Mouse (Mus musculus) inflammation-experienced regulatory T-cells, adult 16 weeks (primary cell): Measurements from ENCODE around the gene Tspear. TPM values are rescaled to one million over a fixed set of nuclear protein-coding genes. Genes with fewer than 3 reads are reported as not detected.

Experiments
- polyA plus RNA-seq: library from polyadenylated mRNA; unstranded; fragments of 100-300 nt; shearing (Covaris generic); gene quantifications from one replicate; pipeline ENCODE4 v1.2.1, GENCODE M21; 2017

The Tspear gene
- polyA plus RNA-seq, result 0.69 TPM

DNA sequence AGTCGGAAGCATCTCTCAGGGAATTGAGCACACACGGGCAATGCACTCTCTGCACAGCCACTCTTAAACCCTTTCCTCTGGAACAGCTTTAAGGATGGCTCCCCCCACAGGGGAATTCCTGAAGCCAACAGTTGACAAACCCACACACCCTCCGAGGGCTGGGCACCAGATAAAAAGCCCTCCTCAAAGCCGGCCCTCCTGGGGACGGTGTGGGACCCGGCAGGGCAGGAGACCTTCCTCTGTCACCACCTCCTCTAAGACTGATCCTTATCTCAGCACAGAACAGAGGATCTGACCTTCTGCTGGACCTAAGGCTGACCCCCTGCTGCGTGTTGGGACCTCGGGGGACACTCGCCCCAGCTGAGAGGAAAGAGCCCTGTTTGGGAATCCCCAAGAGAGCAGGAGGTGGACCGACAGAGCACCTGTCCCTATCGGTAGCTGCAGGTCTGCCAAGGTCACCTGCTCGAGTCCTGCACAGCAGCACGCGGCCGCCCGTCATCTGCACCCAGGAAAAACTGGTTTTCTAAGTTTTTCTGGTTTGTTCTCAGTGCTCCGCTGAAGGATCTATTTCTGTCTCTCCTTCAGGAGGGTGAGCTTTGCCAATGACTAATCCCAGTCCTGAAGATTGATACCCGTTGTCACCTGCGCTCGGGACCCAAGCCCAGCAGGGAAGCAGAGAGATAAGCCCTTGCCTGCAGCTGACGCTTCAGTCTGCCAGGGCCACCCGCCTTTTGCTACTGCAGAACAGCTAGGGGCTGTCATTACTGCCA, at the start of gene Tspear:
Gene Tspear, plus strand, starts transcription at position 675 of the 770 bp plus-strand sequence.

DNA sequence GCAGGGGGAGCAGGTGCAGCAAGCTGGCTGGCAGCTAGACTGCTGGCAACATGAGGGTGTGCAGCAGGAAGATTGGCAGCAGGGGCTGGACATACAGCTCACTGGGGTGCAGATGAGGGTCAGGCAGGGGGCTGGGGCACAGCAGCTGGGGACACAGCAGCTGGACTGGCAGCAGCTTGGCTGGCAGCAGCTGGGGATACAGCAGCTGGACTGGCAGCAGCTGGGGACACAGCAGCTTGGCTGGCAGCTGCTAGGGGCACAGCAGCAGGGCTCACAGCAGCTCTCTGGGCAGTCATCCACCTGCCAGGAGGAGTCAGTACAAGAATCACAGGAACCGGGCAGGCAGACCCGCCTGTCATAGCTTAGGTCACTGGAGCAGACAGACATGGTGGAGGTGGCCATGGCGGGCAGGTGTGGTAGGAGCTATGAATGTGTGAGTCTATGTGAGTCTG, 4.0 kb downstream of the Tspear start, which contains the start of gene Gm19402:
Gene Gm19402, minus strand, starts transcription at position 402 of the 452 bp plus-strand sequence.

DNA sequence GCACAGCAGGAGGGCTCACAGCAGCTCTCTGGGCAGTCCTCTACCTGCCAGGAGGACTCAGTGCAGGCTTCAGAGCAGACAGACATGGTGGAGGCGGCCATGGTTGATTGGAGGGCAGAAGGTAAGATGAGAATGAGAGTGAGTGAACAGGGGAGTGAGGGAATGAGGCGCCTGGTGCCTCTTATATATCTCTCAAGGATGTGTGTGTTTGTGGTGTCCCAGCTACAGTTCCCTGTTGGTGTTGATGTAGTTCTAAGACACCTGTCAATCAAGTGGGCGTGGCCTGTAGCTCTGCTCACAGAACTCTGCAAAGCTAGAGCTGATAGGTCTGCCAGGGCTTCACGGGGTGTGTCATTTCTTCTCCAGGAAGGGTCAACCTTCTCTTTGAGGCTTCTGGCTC, 10.8 kb downstream of the Tspear start, which contains the start of gene Gm9508:
Gene Gm9508, minus strand, starts transcription at position 101 of the 400 bp plus-strand sequence.

DNA sequence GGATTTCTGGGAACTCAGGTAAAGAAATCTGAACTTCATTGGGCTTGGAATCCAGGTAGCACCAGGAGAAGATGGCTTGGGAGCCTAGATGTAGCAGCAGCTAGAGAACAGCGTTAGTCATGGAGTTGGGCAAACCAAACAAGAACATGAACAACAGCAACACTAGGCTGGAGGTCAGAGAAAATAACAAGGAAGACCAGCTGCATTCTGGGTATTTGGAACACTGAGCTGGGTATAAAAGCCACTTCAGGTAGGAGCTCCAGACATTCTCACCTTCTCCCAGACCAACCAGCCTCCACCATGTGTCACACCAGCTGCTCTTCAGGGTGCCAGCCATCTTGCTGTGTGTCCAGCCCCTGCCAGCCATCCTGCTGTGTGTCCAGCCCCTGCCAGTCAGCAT, 20.0 kb downstream of the Tspear start, which contains the start of gene Gm10272:
Gene Gm10272, plus strand, starts transcription at position 301 of the 400 bp plus-strand sequence.

DNA sequence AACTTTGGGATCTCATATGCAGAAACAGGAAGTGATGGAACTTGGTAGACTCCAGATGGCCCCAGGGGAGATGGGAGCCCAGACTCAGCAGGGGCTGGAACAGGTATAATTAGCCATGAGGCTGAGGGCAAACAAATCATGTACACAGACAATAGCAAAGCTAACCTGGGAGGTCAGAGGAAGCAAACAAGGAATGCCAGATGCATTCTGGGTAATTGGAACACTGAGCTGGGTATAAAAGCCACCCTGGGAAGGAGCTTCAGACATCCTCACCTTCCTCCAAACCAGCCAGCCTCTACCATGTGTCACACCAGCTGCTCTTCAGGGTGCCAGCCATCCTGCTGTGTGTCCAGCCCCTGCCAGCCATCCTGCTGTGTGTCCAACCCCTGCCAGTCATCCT, 24.8 kb downstream of the Tspear start, which contains the start of gene Gm10024:
Gene Gm10024, plus strand, starts transcription at position 301 of the 400 bp plus-strand sequence.

DNA sequence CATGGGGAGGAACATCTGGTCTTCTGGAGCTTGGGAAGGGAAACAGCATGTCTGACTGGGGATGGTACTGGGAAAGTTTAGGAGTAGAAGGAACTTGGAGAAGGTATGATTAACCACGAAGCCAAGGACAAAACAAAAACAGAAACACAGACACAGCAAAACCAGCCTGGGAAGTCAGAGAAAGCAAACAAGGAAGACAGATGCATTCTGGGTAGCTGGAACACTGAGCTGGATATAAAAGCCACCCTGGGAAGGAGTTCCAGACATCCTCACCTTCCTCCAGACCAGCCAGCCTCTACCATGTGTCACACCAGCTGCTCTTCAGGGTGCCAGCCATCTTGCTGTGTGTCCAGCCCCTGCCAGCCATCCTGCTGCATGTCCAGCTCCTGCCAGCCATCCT, 29.1 kb downstream of the Tspear start, which contains the start of gene Gm10142:
Gene Gm10142, plus strand, starts transcription at position 301 of the 400 bp plus-strand sequence.

DNA sequence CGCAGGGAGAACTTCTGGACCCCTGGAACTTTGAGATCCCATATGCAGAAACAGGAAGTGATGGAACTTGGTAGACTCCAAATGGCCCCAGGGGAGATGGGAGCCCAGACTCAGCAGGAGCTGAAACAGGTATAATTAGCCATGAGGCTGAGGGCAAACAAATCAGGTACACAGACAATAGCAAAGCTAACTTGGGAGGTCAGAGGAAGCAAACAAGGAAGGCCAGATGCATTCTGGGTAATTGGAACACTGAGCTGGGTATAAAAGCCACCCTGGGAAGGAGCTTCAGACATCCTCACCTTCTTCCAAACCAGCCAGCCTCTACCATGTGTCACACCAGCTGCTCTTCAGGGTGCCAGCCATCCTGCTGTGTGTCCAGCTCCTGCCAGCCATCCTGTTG, 33.9 kb downstream of the Tspear start, which contains the start of gene Krtap12-1:
Gene Krtap12-1, plus strand, starts transcription at position 301 of the 400 bp plus-strand sequence.

DNA sequence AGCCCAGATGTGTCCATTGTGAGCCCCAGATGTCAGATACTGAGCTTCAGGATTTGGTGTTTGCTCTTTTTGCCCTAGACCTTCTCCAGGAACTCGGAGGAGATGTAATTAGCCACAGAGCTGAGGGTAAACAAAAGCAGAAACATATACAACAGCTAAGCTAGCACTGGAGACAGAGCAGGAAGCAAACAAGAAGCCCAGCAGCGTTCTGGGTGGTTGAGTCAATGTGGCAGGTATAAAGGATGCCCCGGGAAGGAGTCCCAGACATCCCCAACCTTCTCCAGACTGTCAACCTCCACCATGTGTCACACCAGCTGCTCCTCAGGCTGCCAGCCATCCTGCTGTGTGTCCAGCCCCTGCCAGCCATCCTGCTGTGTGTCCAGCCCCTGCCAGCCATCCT, 39.8 kb downstream of the Tspear start, which contains the start of gene Gm10100:
Gene Gm10100, plus strand, starts transcription at position 301 of the 400 bp plus-strand sequence.

DNA sequence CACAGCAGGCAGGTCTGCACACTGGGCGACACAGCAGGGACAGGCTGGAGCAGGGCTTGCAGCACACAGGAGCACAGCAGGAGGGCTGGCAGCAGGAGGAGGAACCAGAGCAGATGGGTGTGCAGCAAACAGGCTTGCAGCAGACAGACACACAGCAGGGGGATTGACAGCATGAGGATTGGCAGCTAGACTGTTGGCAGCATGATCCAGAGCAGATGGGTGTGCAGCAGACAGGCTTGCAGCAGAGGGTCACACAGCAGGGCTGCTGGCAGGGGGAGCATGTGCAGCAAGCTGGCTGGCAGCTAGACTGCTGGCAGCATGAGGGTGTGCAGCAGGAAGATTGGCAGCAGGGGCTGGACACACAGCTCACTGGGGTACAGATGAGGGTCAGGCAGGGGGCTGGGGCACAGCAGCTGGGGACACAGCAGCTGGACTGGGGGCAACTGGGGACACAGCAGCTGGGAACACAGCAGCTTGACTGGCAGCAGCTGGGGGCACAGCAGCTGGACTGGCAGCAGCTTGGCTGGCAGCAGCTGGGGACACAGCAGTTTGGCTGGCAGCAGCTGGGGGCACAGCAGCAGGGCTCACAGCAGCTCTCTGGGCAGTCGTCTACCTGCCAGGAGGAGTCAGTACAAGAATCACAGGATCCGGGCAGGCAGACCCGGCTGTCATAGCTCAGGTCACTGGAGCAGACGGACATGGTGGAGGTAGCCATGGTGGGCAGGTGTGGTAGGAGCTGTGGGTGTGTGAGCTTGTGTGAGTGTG, 55.7 kb downstream of the Tspear start, which contains the start of gene Gm18596:
Gene Gm18596, minus strand, starts transcription at position 715 of the 765 bp plus-strand sequence.

DNA sequence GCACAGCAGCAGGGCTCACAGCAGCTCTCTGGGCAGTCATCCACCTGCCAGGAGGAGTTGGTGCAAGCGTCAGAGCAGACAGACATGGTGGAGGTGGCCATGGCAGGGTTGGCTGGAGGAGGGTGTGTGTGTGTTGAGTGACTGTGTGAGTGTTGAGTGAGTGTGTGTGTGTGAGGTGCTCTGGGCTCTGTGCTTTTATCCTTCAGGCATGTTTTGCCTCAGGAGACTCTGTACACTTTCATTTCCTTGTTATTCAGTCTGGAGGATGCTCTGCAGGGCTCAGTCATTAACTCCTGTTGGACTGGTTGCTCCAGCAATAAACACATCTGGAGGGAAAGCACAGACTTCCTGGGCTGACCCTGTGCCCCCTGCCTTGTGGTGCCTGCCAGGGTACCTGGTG, 64.9 kb downstream of the Tspear start, which contains the start of gene Gm9736:
Gene Gm9736, minus strand, starts transcription at position 101 of the 400 bp plus-strand sequence.

DNA sequence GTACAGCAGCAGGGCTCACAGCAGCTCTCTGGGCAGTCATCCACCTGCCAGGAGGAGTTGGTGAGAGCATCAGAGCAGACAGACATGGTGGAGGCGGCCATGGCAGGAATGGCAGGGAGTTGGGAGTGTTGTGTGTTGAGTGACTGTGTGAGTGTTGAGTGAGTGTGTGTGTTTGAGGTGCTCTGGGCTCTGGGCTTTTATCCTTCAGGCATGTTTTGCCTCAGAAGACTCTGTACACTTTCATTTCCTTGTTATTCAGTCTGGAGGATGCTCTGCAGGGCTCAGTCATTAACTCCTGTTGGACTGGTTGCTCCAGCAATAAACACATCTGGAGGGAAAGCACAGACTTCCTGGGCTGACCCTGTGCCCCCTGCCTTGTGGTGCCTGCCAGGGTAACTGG, 73.2 kb downstream of the Tspear start, which contains the start of gene Gm3233:
Gene Gm3233, minus strand, starts transcription at position 101 of the 400 bp plus-strand sequence.

DNA sequence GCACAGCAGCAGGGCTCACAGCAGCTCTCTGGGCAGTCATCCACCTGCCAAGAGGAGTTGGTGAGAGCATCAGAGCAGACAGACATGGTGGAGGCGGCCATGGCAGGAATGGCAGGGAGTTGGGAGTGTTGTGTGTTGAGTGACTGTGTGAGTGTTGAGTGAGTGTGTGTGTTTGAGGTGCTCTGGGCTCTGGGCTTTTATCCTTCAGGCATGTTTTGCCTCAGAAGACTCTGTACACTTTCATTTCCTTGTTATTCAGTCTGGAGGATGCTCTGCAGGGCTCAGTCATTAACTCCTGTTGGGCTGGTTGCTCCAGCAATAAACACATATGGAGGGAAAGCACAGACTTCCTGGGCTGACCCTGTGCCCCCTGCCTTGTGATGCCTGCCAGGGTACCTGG, 84.9 kb downstream of the Tspear start, which contains the start of gene Gm3238:
Gene Gm3238, minus strand, starts transcription at position 101 of the 400 bp plus-strand sequence.

DNA sequence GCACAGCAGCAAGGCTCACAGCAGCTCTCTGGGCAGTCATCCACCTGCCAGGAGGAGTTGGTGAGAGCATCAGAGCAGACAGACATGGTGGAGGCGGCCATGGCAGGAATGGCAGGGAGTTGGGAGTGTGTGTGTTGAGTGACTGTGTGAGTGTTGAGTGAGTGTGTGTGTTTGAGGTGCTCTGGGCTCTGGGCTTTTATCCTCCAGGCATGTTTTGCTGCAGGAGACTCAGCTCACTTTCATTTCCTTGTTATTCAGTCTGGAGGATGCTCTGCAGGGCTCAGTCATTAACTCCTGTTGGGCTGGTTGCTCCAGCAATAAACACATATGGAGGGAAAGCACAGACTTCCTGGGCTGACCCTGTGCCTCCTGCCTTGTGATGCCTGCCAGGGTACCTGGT, 90.5 kb downstream of the Tspear start, which contains the start of gene Gm7138:
Gene Gm7138, minus strand, starts transcription at position 101 of the 400 bp plus-strand sequence.

DNA sequence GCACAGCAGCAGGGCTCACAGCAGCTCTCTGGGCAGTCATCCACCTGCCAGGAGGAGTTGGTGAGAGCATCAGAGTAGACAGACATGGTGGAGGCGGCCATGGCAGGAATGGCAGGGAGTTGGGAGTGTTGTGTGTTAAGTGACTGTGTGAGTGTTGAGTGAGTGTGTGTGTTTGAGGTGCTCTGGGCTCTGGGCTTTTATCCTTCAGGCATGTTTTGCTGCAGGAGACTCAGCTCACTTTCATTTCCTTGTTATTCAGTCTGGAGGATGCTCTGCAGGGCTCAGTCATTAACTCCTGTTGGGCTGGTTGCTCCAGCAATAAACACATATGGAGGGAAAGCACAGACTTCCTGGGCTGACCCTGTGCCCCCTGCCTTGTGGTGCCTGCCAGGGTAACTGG, 96.1 kb downstream of the Tspear start, which contains the start of gene Gm3250:
Gene Gm3250, minus strand, starts transcription at position 101 of the 400 bp plus-strand sequence.

DNA sequence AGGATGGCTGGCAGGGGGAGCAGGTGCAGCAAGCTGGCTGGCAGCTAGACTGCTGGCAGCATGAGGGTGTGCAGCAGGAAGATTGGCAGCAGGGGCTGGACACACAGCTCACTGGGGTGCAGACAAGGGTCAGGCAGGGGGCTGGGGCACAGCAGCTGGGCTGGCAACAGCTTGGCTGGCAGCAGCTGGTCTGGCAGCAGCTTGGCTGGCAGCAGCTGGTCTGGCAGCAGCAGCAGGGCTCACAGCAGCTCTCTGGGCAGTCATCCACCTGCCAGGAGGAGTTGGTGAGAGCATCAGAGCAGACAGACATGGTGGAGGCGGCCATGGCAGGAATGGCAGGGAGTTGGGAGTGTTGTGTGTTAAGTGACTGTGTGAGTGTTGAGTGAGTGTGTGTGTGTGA, 101.5 kb downstream of the Tspear start, which contains the start of gene Gm7137:
Gene Gm7137, minus strand, starts transcription at position 325 of the 400 bp plus-strand sequence.

DNA sequence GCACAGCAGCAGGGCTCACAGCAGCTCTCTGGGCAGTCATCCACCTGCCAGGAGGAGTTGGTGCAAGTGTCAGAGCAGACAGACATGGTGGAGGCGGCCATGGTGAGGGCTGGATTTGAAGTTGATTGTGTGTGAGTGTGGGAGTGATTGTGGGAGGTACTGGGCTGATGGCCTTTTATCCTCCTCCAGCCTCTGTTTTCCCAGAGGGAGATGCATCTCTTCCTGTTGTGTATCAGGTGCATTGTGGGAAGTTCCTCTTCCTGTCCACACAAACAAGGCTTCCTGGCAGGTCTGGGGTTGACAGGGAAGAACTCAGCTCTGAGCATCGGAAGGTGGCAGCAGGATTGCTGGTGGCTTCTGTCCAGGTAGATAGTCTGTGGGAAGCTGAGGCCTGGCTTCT, 108.6 kb downstream of the Tspear start, which contains the start of gene Gm9639:
Gene Gm9639, minus strand, starts transcription at position 101 of the 400 bp plus-strand sequence.

DNA sequence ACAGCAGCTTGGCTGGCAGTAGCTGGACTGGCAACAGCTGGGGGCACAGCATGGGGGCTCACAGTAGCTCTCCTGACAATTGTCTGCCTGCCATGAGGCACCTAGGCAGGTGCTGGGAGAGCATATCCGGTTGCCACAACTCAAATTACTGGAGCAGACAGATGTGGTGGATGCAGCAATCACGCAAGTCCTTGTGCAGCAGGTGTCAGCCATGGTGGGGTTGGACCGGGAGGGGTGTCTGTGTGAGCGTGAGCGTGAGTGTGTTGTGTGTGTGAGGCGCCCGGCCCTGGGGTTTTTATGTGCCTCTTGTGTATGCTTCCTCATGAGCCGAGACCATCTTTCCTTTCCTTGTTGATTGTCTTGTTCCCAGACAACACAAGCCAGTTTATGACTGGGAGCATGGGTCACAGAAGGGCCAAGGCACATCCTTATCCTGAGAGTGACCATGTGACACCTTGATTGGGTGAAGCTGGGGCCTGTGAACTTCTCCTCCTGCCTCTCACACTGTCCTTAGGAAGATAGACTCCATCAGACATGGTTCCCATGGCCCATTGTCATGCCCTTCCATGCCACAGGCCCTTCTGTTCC, 112.6 kb downstream of the Tspear start, which contains the start of gene Gm19668:
Gene Gm19668, minus strand, starts transcription at position 213 of the 588 bp plus-strand sequence.

DNA sequence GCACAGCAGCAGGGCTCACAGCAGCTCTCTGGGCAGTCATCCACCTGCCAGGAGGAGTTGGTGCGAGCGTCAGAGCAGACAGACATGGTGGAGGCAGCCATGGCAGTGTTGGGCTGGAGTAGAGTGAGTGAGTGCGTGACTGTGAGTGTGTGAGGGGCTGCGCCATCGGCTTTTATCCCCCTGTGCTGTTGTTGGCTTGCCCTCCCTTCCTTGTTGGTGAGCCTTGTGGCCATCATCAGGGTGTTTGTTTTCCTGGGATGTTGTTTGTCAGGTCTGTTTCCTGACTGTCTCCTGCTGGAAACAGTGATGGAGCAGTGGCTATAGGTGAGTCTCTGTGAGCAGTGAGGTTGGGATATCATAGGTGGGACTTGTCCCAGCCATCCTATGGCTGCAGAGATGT, 125.4 kb downstream of the Tspear start, which contains the start of gene Gm9507:
Gene Gm9507, minus strand, starts transcription at position 101 of the 400 bp plus-strand sequence.

DNA sequence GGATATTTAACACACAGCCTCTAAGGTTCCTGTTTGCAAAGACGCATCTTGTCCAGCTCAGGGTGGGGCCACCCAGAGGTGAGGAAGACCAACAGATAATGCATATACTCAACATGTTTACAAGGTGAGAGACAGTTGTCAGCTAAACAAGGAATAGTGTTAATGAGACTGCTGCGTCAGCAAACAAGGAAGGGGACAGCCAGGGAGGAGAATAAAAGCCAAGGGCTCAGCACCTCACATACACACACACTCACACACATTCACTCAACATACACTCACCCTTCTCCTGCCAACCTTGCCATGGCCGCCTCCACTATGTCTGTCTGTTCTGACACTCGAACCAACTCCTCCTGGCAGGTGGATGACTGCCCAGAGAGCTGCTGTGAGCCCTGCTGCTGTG, 128.0 kb downstream of the Tspear start, which contains the start of gene Gm2696:
Gene Gm2696, plus strand, starts transcription at position 301 of the 400 bp plus-strand sequence.

DNA sequence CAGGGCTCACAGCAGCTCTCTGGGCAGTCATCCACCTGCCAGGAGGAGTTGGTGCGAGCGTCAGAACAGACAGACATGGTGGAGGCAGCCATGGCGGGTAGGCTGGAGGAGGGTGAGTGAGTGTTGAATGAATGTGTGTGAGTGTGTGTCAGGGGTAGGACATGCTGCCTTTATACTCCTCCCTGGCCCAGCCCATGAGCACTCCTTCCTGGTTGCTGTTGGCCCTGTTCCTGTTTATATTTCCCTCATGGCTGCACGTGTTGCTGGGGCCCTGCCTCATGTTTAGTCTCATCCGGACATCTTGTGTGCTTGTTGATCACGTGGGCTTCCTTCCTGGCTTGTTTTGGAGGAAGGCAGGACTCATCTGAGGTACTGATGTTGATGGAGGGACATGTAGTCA, 140.6 kb downstream of the Tspear start, which contains the start of gene Krtap10-4:
Gene Krtap10-4, minus strand, starts transcription at position 145 of the 400 bp plus-strand sequence.

DNA sequence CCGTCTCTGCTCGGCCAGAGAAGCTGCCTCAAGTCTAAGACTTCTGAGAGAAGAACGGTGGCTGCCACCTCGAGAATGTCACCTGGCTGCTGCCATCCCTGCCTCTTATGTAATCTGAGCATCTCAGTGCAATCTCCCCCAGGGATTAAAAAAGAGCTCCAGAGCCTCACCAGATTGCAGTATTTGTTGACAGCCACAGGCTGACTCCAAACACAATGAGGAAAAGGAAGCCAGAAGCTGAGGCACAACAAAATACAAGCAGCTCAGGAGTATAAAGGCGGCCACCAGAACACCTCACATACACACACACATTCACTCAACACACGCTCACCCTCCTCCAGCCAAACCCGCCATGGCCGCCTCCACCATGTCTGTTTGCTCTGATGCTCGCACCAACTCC, 149.3 kb downstream of the Tspear start, which contains the start of gene Krtap10-10:
Gene Krtap10-10, plus strand, starts transcription at position 301 of the 400 bp plus-strand sequence.

DNA sequence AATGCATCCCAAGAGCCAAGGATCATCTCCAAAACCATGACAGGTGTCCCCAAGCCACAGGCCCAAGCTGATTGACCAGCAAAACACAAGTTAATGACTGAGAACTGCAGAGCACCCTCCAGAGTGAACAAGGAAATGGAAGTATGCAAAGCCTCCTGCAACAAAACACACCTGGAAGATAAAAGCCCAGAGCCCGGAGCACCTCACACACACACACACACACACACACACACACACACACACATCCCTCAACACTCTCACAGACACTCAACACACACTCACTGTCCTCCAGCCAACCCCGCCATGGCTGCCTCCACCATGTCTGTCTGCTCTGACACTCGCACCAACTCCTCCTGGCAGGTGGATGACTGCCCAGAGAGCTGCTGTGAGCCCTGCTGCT, 160.1 kb downstream of the Tspear start, which contains the start of gene Gm36176:
Gene Gm36176, plus strand, starts transcription at position 301 of the 400 bp plus-strand sequence.

